Mouse (Mus musculus): ENCODE measurements around the gene Rbm8a2. TPM values are rescaled to one million over a fixed set of nuclear protein-coding genes. Genes with fewer than 3 reads are reported as not detected.

Rbm8a2 gene
- total and polyA plus RNA-seq, 3 experiments, result not detected

GRCm38 (mm10) chr1:175931391-175931790, 47.5 kb downstream of the Rbm8a2 start:
- no peak for DNase-seq

Other genes starting within 250 kb of the Rbm8a2 start
- gene Exo1, start 98.5 kb downstream of the Rbm8a2 start, total RNA-seq (2021), result 1 to 10 TPM; 1.1 to 1.2 TPM
- 0.03 and 0.12 TPM in 2 replicates for gene Exo1, start 98.5 kb downstream of the Rbm8a2 start, polyA plus RNA-seq (2012; rRNA removed)
- gene Gm38100, start 58.8 kb downstream of the Rbm8a2 start, total RNA-seq (2021), result not detected
- gene Gm38100, start 58.8 kb downstream of the Rbm8a2 start, polyA plus RNA-seq (2012; rRNA removed), result not detected in 2 replicates